Mouse (Mus musculus): ENCODE measurements around the gene Glud1. TPM values are rescaled to one million over a fixed set of nuclear protein-coding genes. Genes with fewer than 3 reads are reported as not detected.
"Not testable (repeated sequence)": the region's sequence is repeated elsewhere in the genome, so short reads cannot be mapped to it uniquely, and the experiment has no call there.

Gene Glud1
- polyA plus RNA-seq, 1 experiment from 2014 or later: 72.7 TPM

DNA sequence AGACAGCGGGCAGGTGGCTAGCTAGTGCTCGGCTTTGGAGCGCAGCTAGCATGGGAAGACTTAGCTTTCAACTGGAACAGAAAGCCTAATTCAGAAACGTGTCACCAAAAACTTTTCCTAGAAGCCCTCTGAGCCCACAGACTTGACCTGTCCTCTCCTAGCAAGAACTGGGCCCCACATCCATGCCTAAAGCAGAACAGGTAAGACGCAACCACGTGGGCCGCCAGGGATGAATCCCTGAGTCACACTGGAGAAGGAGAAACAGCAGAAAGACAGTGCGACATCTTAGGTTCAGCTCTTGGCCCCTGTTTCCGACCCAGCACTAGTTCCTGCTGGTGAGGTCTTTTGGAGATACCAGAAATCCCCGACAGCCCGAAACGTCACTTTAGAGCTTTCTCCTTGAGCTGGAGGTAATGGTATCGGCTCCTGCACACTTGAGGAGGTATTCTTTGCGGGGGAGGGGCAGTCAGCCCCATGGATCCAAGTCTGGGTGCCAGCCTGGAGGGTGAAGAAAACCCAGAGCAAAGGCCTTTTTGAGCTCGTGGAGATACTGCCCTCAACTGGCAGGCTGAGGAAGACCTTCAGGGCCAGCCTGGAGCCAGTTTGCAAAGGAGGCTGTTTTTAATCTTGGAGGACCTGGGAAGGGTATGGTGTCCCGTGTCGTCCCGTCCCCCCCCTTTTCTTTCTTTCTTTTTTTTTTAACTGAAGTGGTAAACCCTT is 52.4 kb downstream of the Glud1 start:
- no peaks in the 10 kb centered on the region for H3K9me3 ChIP-seq (ENCODE audit: control insufficient read depth, low read length)
- DNase-seq (ENCODE audit: low spot score): peak; percentile 82
- H3K27ac ChIP-seq (replicated peaks; ENCODE audit: low read depth, low read length): no peak overlapping the region

DNA sequence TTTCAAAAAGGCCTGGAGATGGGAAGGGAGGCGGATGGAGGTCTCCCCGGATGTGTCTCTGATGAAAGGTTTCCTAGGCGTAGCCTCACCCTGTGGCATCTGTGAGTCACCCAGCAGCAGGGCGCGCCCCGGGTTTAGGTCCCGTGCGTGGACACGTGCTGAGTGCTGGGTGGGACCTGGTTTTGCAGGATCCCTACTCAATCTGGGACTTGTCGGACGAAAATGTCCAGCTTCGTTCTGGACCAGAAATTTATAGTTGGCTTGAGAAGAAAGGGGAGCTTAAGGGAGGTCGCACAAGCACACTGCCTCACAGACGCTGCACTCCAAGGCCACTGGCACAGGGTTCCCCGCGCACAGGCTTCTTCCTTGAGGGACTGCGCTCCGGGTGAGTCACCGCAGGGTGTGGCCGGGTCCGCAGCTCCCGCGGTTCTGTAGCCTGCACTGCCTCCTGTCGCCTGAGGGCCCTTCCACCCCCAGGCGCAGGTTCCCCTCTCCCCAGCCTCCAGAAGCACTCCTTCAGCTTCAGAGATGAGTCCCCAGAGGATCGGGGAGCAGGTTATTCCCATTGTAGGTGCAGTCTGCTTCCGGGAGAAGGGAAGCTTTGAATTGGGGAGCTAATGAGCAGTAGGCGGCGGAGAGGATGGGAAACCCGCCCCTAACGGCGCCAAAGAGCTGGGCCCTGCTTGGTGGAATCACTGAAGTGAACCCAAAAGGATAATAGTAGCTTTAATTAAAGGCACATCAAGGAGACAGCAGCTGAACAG is 53.1 kb downstream of the Glud1 start:
- Histone ChIP-seq H3K9me3 (ENCODE audit: control insufficient read depth, low read length) (no peaks in the 10 kb centered on the region), H3K4me3 (ENCODE audit: low read depth, low read length) (peak overlapping the region; percentile 46), H3K36me3 (ENCODE audit: control insufficient read depth, insufficient read depth, low read length) (no peaks in the 10 kb centered on the region), H3K4me2 (ENCODE audit: low read depth, low read length) (peak overlapping the region; percentile 83), H3K27me3 (replicated peaks; ENCODE audit: control insufficient read depth, insufficient read depth, low read length) (no peaks in the 10 kb centered on the region), H3K4me1 (ENCODE audit: control insufficient read depth, insufficient read depth, low read length) (no peaks in the 10 kb centered on the region), H3K27ac (replicated peaks; ENCODE audit: low read depth, low read length) (no peak overlapping the region), H3K9ac (ENCODE audit: low read depth, low read length) (peak overlapping the region; percentile 59)
- DNase-seq (ENCODE audit: low spot score) (peak; percentile 81), ATAC-seq (ENCODE audit: low read depth) (peak; percentile 88)
- 1% methylated on average over 31 of the region's 32 CpGs for WGBS

More for the DNA sequence above, 52.4 kb downstream of the Glud1 start:
- peak overlapping the region; percentile 83 for H3K4me2 ChIP-seq (ENCODE audit: low read depth, low read length)
- H3K27me3 ChIP-seq (replicated peaks; ENCODE audit: control insufficient read depth, insufficient read depth, low read length): no peaks in the 10 kb centered on the region
- 28% methylated on average over 18 of the region's 18 CpGs for WGBS
- peak overlapping the region; percentile 46 for H3K4me3 ChIP-seq (ENCODE audit: low read depth, low read length)
- H3K9ac ChIP-seq (ENCODE audit: low read depth, low read length): peak overlapping the region; percentile 59
- peak; percentile 54 for ATAC-seq (ENCODE audit: low read depth)
- no peaks in the 10 kb centered on the region for H3K4me1 ChIP-seq (ENCODE audit: control insufficient read depth, insufficient read depth, low read length)
- no peaks in the 10 kb centered on the region for H3K36me3 ChIP-seq (ENCODE audit: control insufficient read depth, insufficient read depth, low read length)

DNA sequence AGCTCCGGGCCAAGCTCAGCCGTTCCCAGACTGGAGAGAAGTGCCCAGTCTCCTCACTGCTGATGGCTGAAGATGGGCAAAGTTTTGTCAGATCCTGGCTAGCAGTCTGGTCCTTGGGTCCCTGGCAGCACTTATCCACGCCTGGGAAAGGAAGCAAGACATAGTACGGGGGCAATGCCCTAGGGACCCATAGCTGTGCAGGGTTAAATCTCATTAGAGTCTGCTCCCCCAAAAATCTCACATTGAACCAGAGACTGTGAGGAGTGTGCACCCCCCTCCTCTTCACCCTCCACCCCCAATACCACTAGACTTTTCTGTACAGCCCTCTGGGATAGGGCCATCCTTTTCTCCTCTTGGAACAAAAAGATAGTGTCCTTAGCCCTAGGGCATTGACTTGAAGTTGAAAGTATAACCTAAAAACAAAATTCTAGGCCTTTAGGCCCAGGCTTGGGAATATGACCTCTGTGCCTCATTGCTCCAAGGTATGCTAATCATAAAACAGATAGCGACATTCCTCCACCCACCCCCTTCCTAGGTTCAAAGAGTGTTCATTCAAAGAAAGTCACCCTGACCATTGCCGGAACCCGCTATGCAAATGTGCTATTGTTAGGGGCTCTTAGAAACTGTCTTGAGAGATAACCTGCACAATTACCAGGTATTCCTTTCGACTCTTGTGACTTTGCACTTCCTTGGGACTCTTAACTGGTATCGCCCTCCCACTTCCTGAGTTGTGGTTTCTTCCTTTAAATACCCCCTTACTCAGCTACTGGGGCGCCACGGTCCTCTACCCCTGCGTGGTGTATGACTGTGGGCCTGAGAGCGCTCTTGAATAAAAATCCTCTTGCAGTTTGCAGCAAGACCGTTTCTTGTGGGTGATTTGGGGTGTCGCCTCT is 54.0 kb downstream of the Glud1 start:
- peak overlapping the region; percentile 46 for H3K4me3 ChIP-seq (ENCODE audit: low read depth, low read length)
- DNase-seq (ENCODE audit: low spot score); H3K9ac ChIP-seq (ENCODE audit: low read depth, low read length); H3K9me3 ChIP-seq (ENCODE audit: control insufficient read depth, low read length); H3K36me3 ChIP-seq (ENCODE audit: control insufficient read depth, insufficient read depth, low read length); H3K4me1 ChIP-seq (ENCODE audit: control insufficient read depth, insufficient read depth, low read length); H3K27me3 ChIP-seq (replicated peaks; ENCODE audit: control insufficient read depth, insufficient read depth, low read length); H3K27ac ChIP-seq (replicated peaks; ENCODE audit: low read depth, low read length); ATAC-seq (ENCODE audit: low read depth): not testable (repeated sequence)
- H3K4me2 ChIP-seq (ENCODE audit: low read depth, low read length): peak overlapping the region; percentile 83
- 76% methylated on average over 14 of the region's 15 CpGs for WGBS

DNA sequence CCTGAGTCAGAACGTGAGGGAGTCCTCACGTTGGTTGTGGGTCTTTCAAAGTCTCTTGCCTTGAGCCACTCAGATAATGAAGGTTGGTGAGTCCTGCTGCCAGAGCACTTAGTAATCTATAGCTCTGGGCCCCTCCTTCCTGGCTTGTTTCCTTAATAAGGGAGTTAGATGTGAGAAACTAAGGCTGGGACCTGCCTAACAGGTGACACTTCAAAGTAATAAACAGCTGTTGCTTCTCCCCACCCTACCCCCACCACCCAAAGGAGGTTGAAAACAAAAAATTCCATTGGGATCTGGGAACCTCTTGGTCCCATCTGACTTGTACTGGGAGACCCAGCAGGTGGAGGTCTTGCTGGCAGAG is 54.6 kb downstream of the Glud1 start:
- Histone ChIP-seq H3K4me3 (ENCODE audit: low read depth, low read length) (no peak overlapping the region), H3K27ac (replicated peaks; ENCODE audit: low read depth, low read length) (no peak overlapping the region), H3K4me2 (ENCODE audit: low read depth, low read length) (no peak overlapping the region), H3K9me3 (ENCODE audit: control insufficient read depth, low read length) (no peaks in the 10 kb centered on the region), H3K27me3 (replicated peaks; ENCODE audit: control insufficient read depth, insufficient read depth, low read length) (no peaks in the 10 kb centered on the region), H3K4me1 (ENCODE audit: control insufficient read depth, insufficient read depth, low read length) (no peaks in the 10 kb centered on the region), H3K36me3 (ENCODE audit: control insufficient read depth, insufficient read depth, low read length) (no peaks in the 10 kb centered on the region), H3K9ac (ENCODE audit: low read depth, low read length) (no peak overlapping the region)
- no peak for ATAC-seq (ENCODE audit: low read depth)
- DNase-seq (ENCODE audit: low spot score): no peak
- WGBS: 92% methylated on average over 2 of the region's 2 CpGs

- H3K9me3 ChIP-seq (ENCODE audit: control insufficient read depth, low read length): no peaks in the 10 kb centered on the region
- ATAC-seq (ENCODE audit: low read depth): no peak
- H3K9ac ChIP-seq (ENCODE audit: low read depth, low read length): no peak overlapping the region
- H3K4me1 ChIP-seq (ENCODE audit: control insufficient read depth, insufficient read depth, low read length): no peaks in the 10 kb centered on the region
- WGBS: 49% methylated on average over 3 of the region's 3 CpGs
- no peaks in the 10 kb centered on the region for H3K27me3 ChIP-seq (replicated peaks; ENCODE audit: control insufficient read depth, insufficient read depth, low read length)
- H3K36me3 ChIP-seq (ENCODE audit: control insufficient read depth, insufficient read depth, low read length): no peaks in the 10 kb centered on the region
- H3K4me2 ChIP-seq (ENCODE audit: low read depth, low read length): no peak overlapping the region
- no peak overlapping the region for H3K4me3 ChIP-seq (ENCODE audit: low read depth, low read length)
- DNase-seq (ENCODE audit: low spot score): no peak
- no peak overlapping the region for H3K27ac ChIP-seq (replicated peaks; ENCODE audit: low read depth, low read length)
Measured at GRCm38 (mm10) chr14:34370203-34370602, 59.7 kb downstream of the Glud1 start.

GRCm38 (mm10) chr14:34370921-34371320 is 60.4 kb downstream of the Glud1 start:
- Histone ChIP-seq H3K27ac (replicated peaks; ENCODE audit: low read depth, low read length) (no peak overlapping the region), H3K4me3 (ENCODE audit: low read depth, low read length) (no peak overlapping the region), H3K4me1 (ENCODE audit: control insufficient read depth, insufficient read depth, low read length) (no peaks in the 10 kb centered on the region), H3K9me3 (ENCODE audit: control insufficient read depth, low read length) (no peaks in the 10 kb centered on the region), H3K27me3 (replicated peaks; ENCODE audit: control insufficient read depth, insufficient read depth, low read length) (no peaks in the 10 kb centered on the region), H3K9ac (ENCODE audit: low read depth, low read length) (no peak overlapping the region), H3K4me2 (ENCODE audit: low read depth, low read length) (no peak overlapping the region), H3K36me3 (ENCODE audit: control insufficient read depth, insufficient read depth, low read length) (no peaks in the 10 kb centered on the region)
- DNase-seq (ENCODE audit: low spot score) (no peak), ATAC-seq (ENCODE audit: low read depth) (no peak)
- 77% methylated on average over 3 of the region's 3 CpGs for WGBS

- Histone ChIP-seq H3K9ac (ENCODE audit: low read depth, low read length) (no peak overlapping the region), H3K27ac (replicated peaks; ENCODE audit: low read depth, low read length) (no peak overlapping the region), H3K4me2 (ENCODE audit: low read depth, low read length) (no peak overlapping the region), H3K36me3 (ENCODE audit: control insufficient read depth, insufficient read depth, low read length) (no peaks in the 10 kb centered on the region), H3K9me3 (ENCODE audit: control insufficient read depth, low read length) (no peaks in the 10 kb centered on the region), H3K4me3 (ENCODE audit: low read depth, low read length) (no peak overlapping the region), H3K27me3 (replicated peaks; ENCODE audit: control insufficient read depth, insufficient read depth, low read length) (no peaks in the 10 kb centered on the region), H3K4me1 (ENCODE audit: control insufficient read depth, insufficient read depth, low read length) (no peaks in the 10 kb centered on the region)
- DNase-seq (ENCODE audit: low spot score) (no peak), ATAC-seq (ENCODE audit: low read depth) (no peak)
- WGBS: 85% methylated on average over 2 of the region's 2 CpGs
Measured at GRCm38 (mm10) chr14:34371763-34372162, 61.2 kb downstream of the Glud1 start.

DNA sequence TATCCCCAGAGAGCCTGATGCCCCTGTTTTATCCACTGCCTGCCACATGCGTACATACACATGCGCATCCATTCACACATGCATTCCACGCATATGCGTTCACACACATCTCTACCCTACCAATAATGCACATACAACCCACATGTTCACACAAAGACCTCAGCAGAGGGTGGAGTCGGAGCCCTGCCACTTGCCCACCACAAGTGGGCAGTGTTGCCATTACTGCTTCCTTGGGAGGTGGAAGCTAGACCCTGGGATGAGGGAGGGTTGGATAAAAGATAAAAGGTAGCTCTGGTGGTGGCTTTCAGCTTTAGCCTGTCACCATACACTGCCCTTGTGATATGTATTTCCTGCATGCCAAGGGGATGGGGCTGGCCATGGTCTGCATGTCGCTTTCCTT is 62.1 kb downstream of the Glud1 start:
- Histone ChIP-seq H3K9me3 (ENCODE audit: control insufficient read depth, low read length) (no peaks in the 10 kb centered on the region), H3K9ac (ENCODE audit: low read depth, low read length) (no peak overlapping the region), H3K27me3 (replicated peaks; ENCODE audit: control insufficient read depth, insufficient read depth, low read length) (no peaks in the 10 kb centered on the region), H3K4me3 (ENCODE audit: low read depth, low read length) (no peak overlapping the region), H3K4me1 (ENCODE audit: control insufficient read depth, insufficient read depth, low read length) (no peaks in the 10 kb centered on the region), H3K4me2 (ENCODE audit: low read depth, low read length) (no peak overlapping the region), H3K36me3 (ENCODE audit: control insufficient read depth, insufficient read depth, low read length) (no peaks in the 10 kb centered on the region), H3K27ac (replicated peaks; ENCODE audit: low read depth, low read length) (no peak overlapping the region)
- ATAC-seq (ENCODE audit: low read depth) (0 out of 2 replicates have a peak, but pooled peaks have one; percentile 47), DNase-seq (ENCODE audit: low spot score) (no peak)
- WGBS: 84% methylated on average over 6 of the region's 6 CpGs
